Mouse (Mus musculus): ENCODE measurements around the gene Srrm1. TPM values are rescaled to one million over a fixed set of nuclear protein-coding genes. Genes with fewer than 3 reads are reported as not detected.

Srrm1 gene
- polyA plus RNA-seq, 1 experiment from 2014 or later = 254 TPM

DNA sequence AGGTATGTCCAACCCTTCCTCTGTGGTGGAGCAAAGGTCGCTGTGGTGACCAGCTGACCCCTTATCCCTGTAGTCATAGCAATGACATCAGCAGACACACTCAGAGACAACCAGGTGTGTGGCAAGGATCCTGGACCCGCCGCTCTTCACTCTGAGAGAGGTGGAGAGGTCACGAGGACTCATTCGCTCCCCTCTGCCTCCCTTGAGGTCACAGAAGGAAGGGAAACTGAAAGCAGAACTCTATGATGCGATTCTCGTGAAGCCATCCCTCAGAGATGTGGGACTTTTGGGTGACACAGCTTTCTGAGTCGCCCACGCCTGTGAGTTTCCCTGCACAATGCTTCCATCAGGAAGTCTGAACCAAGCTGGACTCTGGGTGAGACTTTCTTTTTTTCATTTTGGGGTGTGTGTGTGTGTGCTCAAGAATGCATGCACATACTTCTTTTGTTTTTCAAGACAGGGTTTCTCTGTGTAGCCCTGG, 39.3 kb downstream of the Srrm1 start:
- 72% methylated on average over 9 of the region's 9 CpGs for WGBS
- no peak overlapping the region for H3K4me2 ChIP-seq (replicated peaks; ENCODE audit: low read depth, low read length)
- no peaks in the 10 kb centered on the region for H3K9me3 ChIP-seq (ENCODE audit: control insufficient read depth, low read length)
- H3K36me3 ChIP-seq (ENCODE audit: control insufficient read depth, insufficient read depth, low read length) = peaks cover 18% of the 10 kb centered on the region
- peaks cover 15% of the 10 kb centered on the region for H3K4me1 ChIP-seq (ENCODE audit: control insufficient read depth, insufficient read depth, low read length)
- H3K4me3 ChIP-seq (ENCODE audit: low read length) = no peak overlapping the region
- H3K9ac ChIP-seq (ENCODE audit: low read depth, low read length) = no peak overlapping the region
- H3K27ac ChIP-seq (ENCODE audit: low read depth, low read length) = no peak overlapping the region; the same call in 1 of the 2 replicates
- H3K27me3 ChIP-seq (ENCODE audit: control insufficient read depth, insufficient read depth, low read length) = no peaks in the 10 kb centered on the region
- ATAC-seq (ENCODE audit: low FRiP score, low TSS enrichment) = no peak

DNA sequence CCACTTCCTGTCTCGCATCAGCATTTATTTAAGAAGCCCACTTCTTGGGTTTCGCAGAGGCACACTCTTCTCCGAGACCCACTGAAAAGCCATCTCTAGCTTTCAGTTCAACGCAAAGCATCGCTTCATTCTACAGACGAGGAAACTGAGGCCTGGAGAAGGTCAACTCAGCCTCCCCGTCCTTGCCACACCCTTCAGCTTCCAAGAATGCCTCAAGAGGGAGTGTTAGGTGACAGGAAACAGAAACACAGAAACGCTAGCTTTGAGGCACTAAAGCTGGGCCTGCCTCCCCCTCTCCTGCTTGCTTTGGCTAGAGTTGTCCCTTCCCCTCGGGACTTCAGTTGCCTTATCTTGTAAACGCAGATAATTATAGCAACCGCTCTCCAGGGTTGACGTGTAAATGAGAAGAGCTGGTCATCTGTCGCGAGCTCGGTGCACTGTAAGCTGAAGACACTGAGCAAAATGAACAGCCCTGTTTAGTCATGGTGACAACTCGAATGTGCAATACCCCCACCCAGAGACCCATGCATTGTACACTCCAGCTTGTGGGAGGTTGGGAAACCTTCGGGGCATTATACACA, 39.9 kb downstream of the Srrm1 start:
- peaks cover 15% of the 10 kb centered on the region for H3K4me1 ChIP-seq (ENCODE audit: control insufficient read depth, insufficient read depth, low read length)
- peaks cover 13% of the 10 kb centered on the region; the same call in 1 of the 2 replicates for H3K36me3 ChIP-seq (ENCODE audit: control insufficient read depth, insufficient read depth, low read length)
- H3K27ac ChIP-seq (ENCODE audit: low read depth, low read length) = peak overlapping the region; percentile 71
- no peaks in the 10 kb centered on the region for H3K27me3 ChIP-seq (ENCODE audit: control insufficient read depth, insufficient read depth, low read length)
- no peaks in the 10 kb centered on the region for H3K9me3 ChIP-seq (ENCODE audit: control insufficient read depth, low read length)
- no peak overlapping the region for H3K4me2 ChIP-seq (replicated peaks; ENCODE audit: low read depth, low read length)
- ATAC-seq (ENCODE audit: low FRiP score, low TSS enrichment) = no peak
- no peak overlapping the region for H3K4me3 ChIP-seq (ENCODE audit: low read length)
- WGBS = 34% methylated on average over 17 of the region's 17 CpGs
- H3K9ac ChIP-seq (ENCODE audit: low read depth, low read length) = no peak overlapping the region

DNA sequence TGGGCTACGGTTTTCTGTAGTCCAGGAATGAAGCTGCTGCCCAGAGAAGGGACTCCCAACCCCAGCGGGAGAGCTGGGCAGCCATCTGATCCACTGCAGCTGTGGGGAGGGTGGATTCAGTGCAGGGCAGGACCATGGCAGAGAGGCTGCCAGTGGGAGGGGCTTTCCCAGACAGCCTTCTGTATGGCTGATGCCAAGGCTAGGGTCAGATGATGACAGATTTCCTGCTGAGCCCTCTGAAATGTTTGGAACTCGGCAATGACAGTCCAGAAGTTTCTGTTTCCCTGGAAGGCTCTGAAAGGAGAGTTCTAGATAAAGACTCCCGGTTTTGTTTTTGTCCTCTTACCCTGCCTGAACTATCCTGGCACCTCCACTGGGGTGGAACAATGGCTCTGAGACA, 40.4 kb downstream of the Srrm1 start:
- WGBS = 34% methylated on average over 4 of the region's 4 CpGs
- Histone ChIP-seq H3K4me2 (replicated peaks; ENCODE audit: low read depth, low read length) (no peak overlapping the region), H3K4me3 (ENCODE audit: low read length) (no peak overlapping the region), H3K27me3 (ENCODE audit: control insufficient read depth, insufficient read depth, low read length) (no peaks in the 10 kb centered on the region), H3K9ac (ENCODE audit: low read depth, low read length) (no peak overlapping the region), H3K27ac (ENCODE audit: low read depth, low read length) (peak overlapping the region; percentile 71), H3K9me3 (ENCODE audit: control insufficient read depth, low read length) (no peaks in the 10 kb centered on the region), H3K36me3 (ENCODE audit: control insufficient read depth, insufficient read depth, low read length) (peaks cover 13% of the 10 kb centered on the region; the same call in 1 of the 2 replicates), H3K4me1 (ENCODE audit: control insufficient read depth, insufficient read depth, low read length) (peaks cover 15% of the 10 kb centered on the region)
- peak; percentile 70 for ATAC-seq (ENCODE audit: low FRiP score, low TSS enrichment)

DNA sequence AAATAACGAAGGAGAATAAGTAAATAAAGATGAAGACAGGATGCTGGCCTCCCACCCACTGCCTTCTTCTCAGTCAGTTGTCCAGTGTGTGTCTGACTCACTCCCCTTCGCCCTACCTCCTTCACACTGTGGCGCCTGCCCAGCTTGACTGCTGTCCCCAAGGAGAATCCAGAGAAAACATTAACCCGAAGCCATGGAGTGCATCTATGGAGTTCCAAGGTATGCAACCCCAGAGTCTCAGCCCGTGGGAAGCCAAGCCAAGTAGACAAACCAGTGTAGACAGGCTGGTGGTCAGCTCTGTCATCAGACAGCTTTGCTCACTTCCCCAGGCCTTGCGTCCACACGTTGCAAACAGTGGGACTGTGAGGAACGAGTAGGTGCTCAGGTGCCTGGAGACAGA, 42.8 kb downstream of the Srrm1 start:
- peaks cover 8% of the 10 kb centered on the region; the same call in 1 of the 2 replicates for H3K36me3 ChIP-seq (ENCODE audit: control insufficient read depth, insufficient read depth, low read length)
- H3K4me3 ChIP-seq (ENCODE audit: low read length) = no peak overlapping the region
- peaks cover 21% of the 10 kb centered on the region for H3K4me1 ChIP-seq (ENCODE audit: control insufficient read depth, insufficient read depth, low read length)
- no peaks in the 10 kb centered on the region for H3K27me3 ChIP-seq (ENCODE audit: control insufficient read depth, insufficient read depth, low read length)
- ATAC-seq (ENCODE audit: low FRiP score, low TSS enrichment) = no peak; the same call in 1 of the 2 replicates
- no peaks in the 10 kb centered on the region for H3K9me3 ChIP-seq (ENCODE audit: control insufficient read depth, low read length)
- H3K9ac ChIP-seq (ENCODE audit: low read depth, low read length) = no peak overlapping the region
- no peak overlapping the region for H3K27ac ChIP-seq (ENCODE audit: low read depth, low read length)
- WGBS = 65% methylated on average over 8 of the region's 8 CpGs
- H3K4me2 ChIP-seq (replicated peaks; ENCODE audit: low read depth, low read length) = no peak overlapping the region

DNA sequence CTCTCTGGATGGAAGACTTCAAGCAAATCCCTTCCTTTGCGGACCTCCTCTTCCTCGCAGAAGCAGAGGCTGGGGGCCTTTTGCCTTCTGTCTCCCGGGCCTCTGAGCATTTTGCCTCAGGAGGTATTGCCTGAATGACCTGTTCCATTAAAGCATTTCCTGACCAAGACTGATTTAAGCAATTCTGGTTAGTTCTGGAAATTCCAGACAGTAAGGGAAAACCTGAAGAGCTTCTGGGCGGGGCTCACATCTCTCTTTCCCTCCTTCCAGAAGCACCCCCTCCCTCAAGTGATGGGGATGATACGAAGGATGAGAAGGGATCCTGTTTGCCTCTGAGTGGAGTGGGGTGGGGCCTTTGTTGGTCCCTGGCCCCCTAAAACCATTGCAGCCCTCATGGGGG, 43.4 kb downstream of the Srrm1 start:
- no peak for ATAC-seq (ENCODE audit: low FRiP score, low TSS enrichment)
- Histone ChIP-seq H3K9me3 (ENCODE audit: control insufficient read depth, low read length) (no peaks in the 10 kb centered on the region), H3K36me3 (ENCODE audit: control insufficient read depth, insufficient read depth, low read length) (peaks cover 2% of the 10 kb centered on the region; the same call in 1 of the 2 replicates), H3K4me3 (ENCODE audit: low read length) (no peak overlapping the region), H3K4me1 (ENCODE audit: control insufficient read depth, insufficient read depth, low read length) (peaks cover 21% of the 10 kb centered on the region), H3K27me3 (ENCODE audit: control insufficient read depth, insufficient read depth, low read length) (no peaks in the 10 kb centered on the region), H3K9ac (ENCODE audit: low read depth, low read length) (no peak overlapping the region), H3K27ac (ENCODE audit: low read depth, low read length) (no peak overlapping the region), H3K4me2 (replicated peaks; ENCODE audit: low read depth, low read length) (no peak overlapping the region)
- WGBS = 43% methylated on average over 5 of the region's 5 CpGs

DNA sequence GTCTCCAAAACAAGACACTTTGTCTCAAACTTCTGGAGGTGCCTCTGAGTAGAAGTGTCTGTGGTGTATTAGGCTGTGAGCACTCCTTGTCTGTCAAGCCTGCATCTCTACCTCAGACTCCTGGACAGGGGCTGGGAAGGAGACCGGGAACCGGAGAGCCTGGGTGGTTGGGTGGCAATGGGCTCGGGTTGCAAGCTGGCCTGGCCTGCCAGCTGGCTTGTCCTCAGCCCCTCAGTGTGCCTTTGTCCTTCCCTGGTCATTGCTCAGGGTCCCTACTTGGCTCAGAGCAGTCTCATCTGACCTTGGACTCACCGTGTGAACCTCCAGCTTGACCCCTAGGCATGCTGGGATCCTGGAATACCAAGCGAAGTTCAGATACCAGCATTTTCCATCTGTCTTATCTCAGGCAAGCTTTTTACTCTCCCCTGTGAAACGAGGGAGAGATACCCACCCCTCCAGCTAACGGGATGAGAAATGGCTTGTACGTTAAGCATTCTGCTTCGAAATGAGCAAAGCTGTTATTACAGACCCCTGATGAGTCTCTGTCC, 43.9 kb downstream of the Srrm1 start:
- no peak overlapping the region for H3K4me3 ChIP-seq (ENCODE audit: low read length)
- H3K9ac ChIP-seq (ENCODE audit: low read depth, low read length) = no peak overlapping the region
- WGBS = 55% methylated on average over 9 of the region's 9 CpGs
- H3K27ac ChIP-seq (ENCODE audit: low read depth, low read length) = no peak overlapping the region; the same call in 1 of the 2 replicates
- no peaks in the 10 kb centered on the region for H3K9me3 ChIP-seq (ENCODE audit: control insufficient read depth, low read length)
- no peak overlapping the region for H3K4me2 ChIP-seq (replicated peaks; ENCODE audit: low read depth, low read length)
- no peaks in the 10 kb centered on the region for H3K27me3 ChIP-seq (ENCODE audit: control insufficient read depth, insufficient read depth, low read length)
- H3K36me3 ChIP-seq (ENCODE audit: control insufficient read depth, insufficient read depth, low read length) = no peaks in the 10 kb centered on the region
- H3K4me1 ChIP-seq (ENCODE audit: control insufficient read depth, insufficient read depth, low read length) = peaks cover 21% of the 10 kb centered on the region
- ATAC-seq (ENCODE audit: low FRiP score, low TSS enrichment) = no peak

DNA sequence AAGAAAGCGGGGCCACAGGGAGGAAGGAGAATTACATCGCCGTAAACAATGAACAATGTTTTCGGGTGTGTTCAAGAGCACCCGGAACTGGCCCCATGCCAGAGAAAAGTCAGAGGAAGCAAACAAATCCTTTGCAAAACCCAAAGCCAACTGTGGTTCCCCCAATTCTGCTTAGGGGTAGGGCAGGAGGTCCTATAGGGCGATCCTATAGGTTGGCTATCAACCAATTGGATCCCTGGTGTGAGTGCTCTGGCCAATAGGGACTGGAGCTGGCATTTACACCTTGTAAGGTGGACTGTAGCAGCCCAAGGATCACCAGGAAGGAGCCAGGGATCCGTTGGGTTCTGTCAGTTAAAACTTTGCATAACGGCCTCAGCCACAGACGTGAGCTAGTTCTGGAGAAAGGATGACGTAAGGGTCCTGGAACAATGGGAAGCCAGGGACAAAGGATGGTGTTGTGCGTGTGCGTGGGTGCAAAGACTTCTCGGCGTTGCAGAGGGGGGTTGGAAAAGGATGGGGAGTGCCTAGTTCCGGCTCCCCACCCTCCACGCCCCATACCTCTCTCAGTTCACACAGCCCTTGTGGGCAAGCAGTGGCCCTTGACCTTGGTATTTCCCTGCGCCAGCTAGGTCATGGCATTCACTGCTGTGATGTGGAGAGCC, 46.0 kb downstream of the Srrm1 start:
- Histone ChIP-seq H3K4me1 (ENCODE audit: control insufficient read depth, insufficient read depth, low read length) (peaks cover 6% of the 10 kb centered on the region; the same call in 1 of the 2 replicates), H3K9ac (ENCODE audit: low read depth, low read length) (no peak overlapping the region), H3K4me2 (replicated peaks; ENCODE audit: low read depth, low read length) (0 out of 2 replicates have a peak overlapping the region, but pooled peaks have one; percentile 10), H3K9me3 (ENCODE audit: control insufficient read depth, low read length) (no peaks in the 10 kb centered on the region), H3K36me3 (ENCODE audit: control insufficient read depth, insufficient read depth, low read length) (no peaks in the 10 kb centered on the region), H3K27me3 (ENCODE audit: control insufficient read depth, insufficient read depth, low read length) (no peaks in the 10 kb centered on the region), H3K4me3 (ENCODE audit: low read length) (no peak overlapping the region), H3K27ac (ENCODE audit: low read depth, low read length) (no peak overlapping the region)
- 50% methylated on average over 17 of the region's 17 CpGs for WGBS
- ATAC-seq (ENCODE audit: low FRiP score, low TSS enrichment) = peak; percentile 26; the same call in 1 of the 2 replicates

DNA sequence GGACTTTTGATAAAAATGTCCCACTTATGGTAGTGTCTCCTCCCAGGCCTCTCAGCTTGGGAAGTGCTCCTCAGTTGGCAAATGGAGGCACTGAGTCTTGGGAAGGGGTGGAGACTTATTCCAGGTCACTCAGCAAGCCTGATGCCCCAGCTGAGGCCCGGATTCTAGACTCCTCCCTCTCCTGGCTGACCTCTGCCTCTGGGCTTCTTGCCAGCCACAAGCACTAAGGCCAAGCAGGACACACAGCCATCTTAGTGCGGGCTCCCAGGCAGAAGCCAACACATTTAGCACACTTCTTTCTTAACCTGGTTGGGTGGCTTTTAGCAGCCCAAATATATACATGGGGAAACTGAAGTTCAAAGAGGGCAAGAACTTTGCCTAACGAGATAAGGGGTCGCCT, 46.6 kb downstream of the Srrm1 start:
- Histone ChIP-seq H3K4me2 (replicated peaks; ENCODE audit: low read depth, low read length) (no peak overlapping the region), H3K9me3 (ENCODE audit: control insufficient read depth, low read length) (no peaks in the 10 kb centered on the region), H3K27me3 (ENCODE audit: control insufficient read depth, insufficient read depth, low read length) (no peaks in the 10 kb centered on the region), H3K9ac (ENCODE audit: low read depth, low read length) (no peak overlapping the region), H3K4me1 (ENCODE audit: control insufficient read depth, insufficient read depth, low read length) (peaks cover 6% of the 10 kb centered on the region; the same call in 1 of the 2 replicates), H3K36me3 (ENCODE audit: control insufficient read depth, insufficient read depth, low read length) (no peaks in the 10 kb centered on the region), H3K4me3 (ENCODE audit: low read length) (no peak overlapping the region), H3K27ac (ENCODE audit: low read depth, low read length) (no peak overlapping the region)
- no peak for ATAC-seq (ENCODE audit: low FRiP score, low TSS enrichment)
- 52% methylated on average over 4 of the region's 4 CpGs for WGBS

DNA sequence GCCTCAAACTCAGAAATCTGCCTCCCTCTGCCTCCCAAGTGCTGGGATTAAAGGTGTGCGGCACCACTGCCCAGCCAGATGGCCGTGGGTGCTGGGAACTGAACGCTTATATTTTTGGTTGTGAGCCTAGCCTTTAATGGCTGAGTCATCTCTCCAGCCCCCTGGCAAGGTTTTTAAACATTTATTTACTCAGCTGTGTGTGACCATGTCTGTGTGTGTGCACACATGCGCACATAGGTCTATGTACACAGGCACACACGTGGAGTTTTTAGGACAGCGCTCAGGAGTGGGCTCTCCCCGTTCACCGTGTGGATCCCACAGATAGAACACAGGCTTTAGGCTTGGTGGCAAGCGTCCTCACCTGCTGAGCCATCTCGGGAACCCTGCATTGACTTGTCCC, 50.9 kb downstream of the Srrm1 start:
- no peaks in the 10 kb centered on the region for H3K36me3 ChIP-seq (ENCODE audit: control insufficient read depth, insufficient read depth, low read length)

More for the DNA sequence above, 50.9 kb downstream of the Srrm1 start:
- Histone ChIP-seq H3K4me3 (ENCODE audit: low read length) (no peak overlapping the region), H3K9ac (ENCODE audit: low read depth, low read length) (no peak overlapping the region), H3K9me3 (ENCODE audit: control insufficient read depth, low read length) (no peaks in the 10 kb centered on the region), H3K27ac (ENCODE audit: low read depth, low read length) (no peak overlapping the region), H3K4me1 (ENCODE audit: control insufficient read depth, insufficient read depth, low read length) (0 out of 2 replicates have a peak, but pooled peaks cover 6% of the 10 kb centered on the region), H3K4me2 (replicated peaks; ENCODE audit: low read depth, low read length) (no peak overlapping the region), H3K27me3 (ENCODE audit: control insufficient read depth, insufficient read depth, low read length) (no peaks in the 10 kb centered on the region)
- 88% methylated on average over 10 of the region's 10 CpGs for WGBS
- ATAC-seq (ENCODE audit: low FRiP score, low TSS enrichment) = no peak
